Mouse (Mus musculus): ENCODE data around the gene Ccl9. TPM values are rescaled to one million over a fixed set of nuclear protein-coding genes. Genes with fewer than 3 reads are reported as not detected.

The Ccl9 gene
- polyA plus RNA-seq, 1 experiment: 1.7 TPM

DNA sequence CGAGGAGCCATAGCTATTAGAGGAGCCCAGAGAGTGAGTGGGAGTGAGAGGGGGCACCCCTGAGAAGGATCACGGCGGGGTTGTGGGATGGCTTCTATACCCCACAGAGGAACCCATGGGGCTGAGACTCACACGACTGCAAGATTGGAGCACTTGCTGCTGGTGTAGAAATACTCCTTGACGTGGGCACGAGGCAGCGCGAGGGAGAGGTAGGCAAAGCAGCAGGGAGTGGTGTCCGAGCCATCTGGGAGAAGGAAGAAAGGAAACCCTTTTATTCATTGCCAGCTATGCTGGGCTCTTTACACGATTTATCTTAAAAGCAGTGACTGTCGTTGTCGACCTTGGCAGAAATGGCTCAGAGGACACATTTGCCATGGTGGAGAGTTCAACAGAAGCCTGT, 49.4 kb downstream of the Ccl9 start:
- Histone ChIP-seq H3K4me3 (ENCODE audit: insufficient read depth, low read depth, low read length) (no peak overlapping the region), H3K36me3 (ENCODE audit: control insufficient read depth, insufficient read depth, low read length) (no peaks in the 10 kb centered on the region), H3K27me3 (replicated peaks; ENCODE audit: control insufficient read depth, insufficient read depth, low read length) (no peaks in the 10 kb centered on the region), H3K27ac (ENCODE audit: insufficient read depth, low read depth, low read length) (no peak overlapping the region), H3K4me1 (ENCODE audit: control insufficient read depth, insufficient read depth, low read length) (no peaks in the 10 kb centered on the region)
- DNase-seq: no peak
- WGBS: 81% methylated on average over 12 of the region's 12 CpGs
- no peak for TF ChIP-seq POLR2A (IDR thresholded peaks at IDR 0.05; ENCODE audit: low read depth, low read length)
- no peak for TF ChIP-seq CTCF (conservative IDR thresholded peaks at IDR 0.05; ENCODE audit: insufficient read depth, insufficient read length, low read depth, low read length)

Other genes starting within 250 kb of the Ccl9 start
- gene Rasl10b, start 169.5 kb downstream of the Ccl9 start, polyA plus RNA-seq (2012; rRNA removed): 1.4 and 1.8 TPM in 2 replicates
- not detected in 2 replicates for gene Gas2l2, start 149.2 kb downstream of the Ccl9 start, polyA plus RNA-seq (2012; rRNA removed)
- 0.11 and 0.14 TPM in 2 replicates for gene 1700020L24Rik, start 141.0 kb downstream of the Ccl9 start, polyA plus RNA-seq (2012; rRNA removed)
- 4.3 TPM in 2 replicates for gene Mmp28, start 115.6 kb downstream of the Ccl9 start, polyA plus RNA-seq (2012; rRNA removed)
- gene Taf15, start 105.5 kb downstream of the Ccl9 start, polyA plus RNA-seq (2012; rRNA removed): 7.2 and 13.8 TPM in 2 replicates
- 0.03 TPM in 1 of 2 replicates, not detected in the other for gene Heatr9, start 56.5 kb downstream of the Ccl9 start, polyA plus RNA-seq (2012; rRNA removed)
- 11.5 and 70.3 TPM in 2 replicates for gene Ccl5, start 48.1 kb downstream of the Ccl9 start, polyA plus RNA-seq (2012; rRNA removed)
- 3.9 and 6.2 TPM in 2 replicates for gene Ccl6, start 14.5 kb upstream of the Ccl9 start, polyA plus RNA-seq (2012; rRNA removed)
- gene Rpl9-ps1, start 67.0 kb upstream of the Ccl9 start, polyA plus RNA-seq (2012; rRNA removed): not detected in 2 replicates
- gene Ccl3, start 70.7 kb upstream of the Ccl9 start, polyA plus RNA-seq (2012; rRNA removed): 1.6 and 1.8 TPM in 2 replicates
- 1.3 and 2.0 TPM in 2 replicates for gene Ccl4, start 83.9 kb upstream of the Ccl9 start, polyA plus RNA-seq (2012; rRNA removed)
- 2.6 and 4.4 TPM in 2 replicates for gene Wfdc17, start 125.4 kb upstream of the Ccl9 start, polyA plus RNA-seq (2012; rRNA removed)
- not detected in 2 replicates for gene Wfdc18, start 130.4 kb upstream of the Ccl9 start, polyA plus RNA-seq (2012; rRNA removed)
- 0.77 and 1.9 TPM in 2 replicates for gene Wfdc21, start 168.3 kb upstream of the Ccl9 start, polyA plus RNA-seq (2012; rRNA removed)
- 10.9 and 12.0 TPM in 2 replicates for gene Heatr6, start 175.1 kb upstream of the Ccl9 start, polyA plus RNA-seq (2012; rRNA removed)